9 mouse cellular contexts compared by ENCODE assay signal in genomic region chr16:5700731-5701255, GRCm38 (mm10).
A peak's percentile ranks its signal among the peaks of the same experiment; 100 is the strongest.
DNase-seq lines count a peak whose midpoint lies in the region; ATAC-seq lines count a peak whose summit lies in the region.
"Had no signal": no experiment of that assay in that cellular context is flagged by ENCODE, and none has a peak within 500 bp of the region (broad histone marks: within the 10 kb centered on the region; RNA-seq: fewer than 3 reads in every experiment).

No protein-coding gene starts in this region.

- WGBS in midbrain, embryonic 10.5 days, result 56% methylated on average over 9 of the region's 9 CpGs
- 47% methylated on average over 9 of the region's 9 CpGs for WGBS in midbrain, embryonic 16.5 days

- no peaks in the 10 kb centered on the region for H3K4me1 ChIP-seq in midbrain, embryonic 10.5 days
- no peaks in the 10 kb centered on the region for H3K4me1 ChIP-seq in midbrain, embryonic 16.5 days (ENCODE audit: control insufficient read depth, insufficient read depth, low read length)

- H3K27ac ChIP-seq in midbrain, embryonic 10.5 days (replicated peaks), result no peak overlapping the region
- no peak overlapping the region for H3K27ac ChIP-seq in midbrain, embryonic 16.5 days (ENCODE audit: low read length)

- ATAC-seq in midbrain, embryonic 16.5 days, result no peak
- no peak for ATAC-seq in activated CD4-positive, CD25-positive, alpha-beta regulatory T cell, adult 4 months

- no peak overlapping the region for H3K4me2 ChIP-seq in midbrain, embryonic 16.5 days (ENCODE audit: low read length)

- intact Hi-C loops in heart, postnatal 36 days (cut with DNase I), result no loop called here

- no peaks in the 10 kb centered on the region for H3K36me3 ChIP-seq in midbrain, embryonic 10.5 days
- no peaks in the 10 kb centered on the region for H3K36me3 ChIP-seq in midbrain, embryonic 16.5 days (ENCODE audit: control insufficient read depth, insufficient read depth, low read length)

- no peak overlapping the region for H3K4me3 ChIP-seq in midbrain, embryonic 10.5 days
- no peak overlapping the region for H3K4me3 ChIP-seq in midbrain, embryonic 16.5 days (ENCODE audit: low read depth, low read length)

- H3K9me3 ChIP-seq in midbrain, embryonic 10.5 days (replicated peaks), result no peaks in the 10 kb centered on the region
- H3K9me3 ChIP-seq in midbrain, embryonic 16.5 days (replicated peaks; ENCODE audit: control insufficient read depth, low read length, poor library complexity, severe bottlenecking), result no peaks in the 10 kb centered on the region

- no peak overlapping the region for H3K9ac ChIP-seq in midbrain, embryonic 16.5 days (ENCODE audit: low read depth, low read length)

- no peaks in the 10 kb centered on the region for H3K27me3 ChIP-seq in midbrain, embryonic 10.5 days (ENCODE audit: low read depth, poor library complexity, severe bottlenecking)
- no peaks in the 10 kb centered on the region for H3K27me3 ChIP-seq in midbrain, embryonic 16.5 days (ENCODE audit: control insufficient read depth, insufficient read depth, low read depth, low read length)

- peak; percentile 8 to 14 for DNase-seq in cerebellum, postnatal 14 days
- no peak for DNase-seq in cerebellum, adult 11-12 months
- DNase-seq in midbrain, embryonic 10.5 days (ENCODE audit: low spot score), result peak; percentile 42
- DNase-seq in heart, postnatal 36 days, result peak; percentile 1 to 8
- DNase-seq in testis, postnatal 10 days (ENCODE audit: low spot score), result peak; percentile 68
- DNase-seq in layer of hippocampus, adult 9-11 months, result no peak
- DNase-seq: gastrocnemius, postnatal 36 days had no signal

Comparison
In these comparisons a context has a peak if more than half of its experiments do, and no peak if none do; other contexts are left out.
1. DNase-seq: peak in cerebellum, postnatal 14 days (2 of 2), midbrain, embryonic 10.5 days (single experiment), heart, postnatal 36 days (2 of 2) and testis, postnatal 10 days (single experiment); none in cerebellum, adult 11-12 months (single experiment) and layer of hippocampus, adult 9-11 months (single experiment).